Mouse (Mus musculus) heart, adult 2 months (tissue): ENCODE results near the gene Gm525.

ENCODE experiments used
- EP300 ChIP-seq: fragments of 200-500 bp; IDR thresholded peaks from 2 replicates; pipeline ENCODE4 v1.6.1; 2011; ENCODE audit warnings: low read depth, low read length, control low read depth; ENCODE audit not compliant: insufficient read depth
- POLR2A ChIP-seq: fragments of 200-500 bp; IDR thresholded peaks from 2 replicates; pipeline ENCODE4 v1.6.1; 2011; ENCODE audit warnings: mild to moderate bottlenecking, low read depth, low read length, control low read depth; ENCODE audit not compliant: insufficient read depth

- TF ChIP-seq EP300 (no peak), POLR2A (no peak)
Observed at GRCm38 (mm10) chr11:89058515-89059270, 14.9 kb upstream of the Gm525 start.
